Mouse (Mus musculus) erythroblast, embryonic 14.5 days (primary cell): ENCODE measurements around the gene Pxylp1. TPM values are rescaled to one million over a fixed set of nuclear protein-coding genes. Genes with fewer than 3 reads are reported as not detected.
"Not testable (repeated sequence)": the region's sequence is repeated elsewhere in the genome, so short reads cannot be mapped to it uniquely, and the experiment has no call there.

Experiments
- H3K27me3 ChIP-seq: 2 replicates; pipeline ENCODE4 v1.6.1; 2012; ENCODE audit warnings: inconsistent platforms; ENCODE audit not compliant: control insufficient read depth
- H3K36me3 ChIP-seq: 2 replicates; pipeline ENCODE4 v1.6.1; 2012; ENCODE audit warnings: mild to moderate bottlenecking, inconsistent platforms; ENCODE audit not compliant: control insufficient read depth
- H3K4me1 ChIP-seq: 2 replicates; pipeline ENCODE4 v1.6.1; 2012; ENCODE audit warnings: inconsistent platforms; ENCODE audit not compliant: control insufficient read depth
- H3K4me3 ChIP-seq: replicated peaks from 2 replicates; pipeline ENCODE3; 2012; ENCODE audit warnings: moderate library complexity, mild to moderate bottlenecking, inconsistent platforms
- H3K9me3 ChIP-seq: 2 replicates; pipeline ENCODE4 v1.6.1; 2012; ENCODE audit warnings: low read length, inconsistent platforms, mixed read lengths; ENCODE audit not compliant: control insufficient read depth
- GATA1 ChIP-seq: IDR thresholded peaks from 2 replicates; pipeline ENCODE4 v1.6.1; 2012; ENCODE audit warnings: low read length, inconsistent platforms, mixed read lengths
- TAL1 ChIP-seq: IDR thresholded peaks from 3 replicates; pipeline ENCODE4 v1.6.1; 2012; ENCODE audit warnings: low read length, inconsistent platforms, mixed read lengths
- polyA plus RNA-seq: library from polyadenylated mRNA; stranded (reverse); fragments of >175 nt; gene quantifications from 2 replicates; pipeline ENCODE4 v1.2.3, GENCODE M21; 2012

The Pxylp1 gene
- 0.05 TPM in 1 of 2 replicates, not detected in the other for polyA plus RNA-seq

GRCm38 (mm10) chr9:96892546-96892945, at the start of gene Pxylp1:
Pxylp1 (minus strand) TSS chr9:96892669.
- TF ChIP-seq TAL1 (no peak), GATA1 (no peak)
- Histone ChIP-seq H3K36me3 (no peaks in the 10 kb centered on the region), H3K4me3 (no peak within 1 kb of the TSS), H3K4me1 (peaks cover 8% of the 10 kb centered on the region), H3K27me3 (peaks cover 30% of the 10 kb centered on the region), H3K9me3 (no peaks in the 10 kb centered on the region)

- H3K4me3 ChIP-seq: no peak overlapping the region
- H3K27me3 ChIP-seq: no peaks in the 10 kb centered on the region
- TF ChIP-seq TAL1 (no peak), GATA1 (no peak)
- H3K4me1 ChIP-seq: no peaks in the 10 kb centered on the region
- H3K9me3 ChIP-seq: peaks cover 9% of the 10 kb centered on the region
- H3K36me3 ChIP-seq: no peaks in the 10 kb centered on the region
These were observed 46.4 kb upstream of the Pxylp1 start for GRCm38 (mm10) chr9:96938887-96939286.

GRCm38 (mm10) chr9:96936427-96936826, 44.0 kb upstream of the Pxylp1 start:
- H3K27me3 ChIP-seq, H3K36me3 ChIP-seq: not testable (repeated sequence)

GRCm38 (mm10) chr9:96935556-96936300, 43.3 kb upstream of the Pxylp1 start:
- Histone ChIP-seq H3K4me1 (no peaks in the 10 kb centered on the region), H3K27me3 (no peaks in the 10 kb centered on the region; the same call in 1 of the 2 replicates), H3K9me3 (peaks cover 5% of the 10 kb centered on the region; the same call in 1 of the 2 replicates), H3K4me3 (no peak overlapping the region), H3K36me3 (no peaks in the 10 kb centered on the region)
- TF ChIP-seq TAL1 (no peak), GATA1 (no peak)

More at GRCm38 (mm10) chr9:96936427-96936826, 44.0 kb upstream of the Pxylp1 start:
- H3K9me3 ChIP-seq, H3K4me1 ChIP-seq, H3K4me3 ChIP-seq: not testable (repeated sequence)

GRCm38 (mm10) chr9:96934816-96935215, 42.3 kb upstream of the Pxylp1 start:
- no peak for TF ChIP-seq GATA1
- no peak for TF ChIP-seq TAL1
- H3K27me3 ChIP-seq: no peaks in the 10 kb centered on the region; the same call in 1 of the 2 replicates
- no peak overlapping the region for H3K4me3 ChIP-seq
- no peaks in the 10 kb centered on the region for H3K4me1 ChIP-seq
- peaks cover 5% of the 10 kb centered on the region; the same call in 1 of the 2 replicates for H3K9me3 ChIP-seq
- no peaks in the 10 kb centered on the region for H3K36me3 ChIP-seq

DNA sequence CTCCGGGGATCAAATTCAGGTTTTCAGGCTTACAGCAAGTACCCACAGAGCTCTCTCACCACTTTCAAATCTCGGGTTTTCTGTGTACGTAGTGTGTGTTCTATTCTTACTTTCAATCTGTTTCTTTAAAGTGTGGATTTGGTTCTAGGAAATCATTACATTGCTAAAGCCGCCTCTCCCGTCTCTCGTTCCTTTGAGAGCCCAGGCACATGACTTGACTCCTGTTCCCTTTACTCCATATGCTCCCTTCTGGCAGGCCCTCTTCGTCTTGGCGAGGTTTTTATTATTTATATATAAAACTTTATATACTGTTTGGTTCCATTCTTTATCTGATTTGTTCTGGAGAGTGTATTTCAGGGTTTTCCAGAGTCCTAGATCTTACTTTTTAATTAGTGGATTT, 40.3 kb upstream of the Pxylp1 start:
- Histone ChIP-seq H3K36me3 (no peaks in the 10 kb centered on the region), H3K9me3 (peaks cover 3% of the 10 kb centered on the region), H3K4me3 (no peak overlapping the region), H3K4me1 (no peaks in the 10 kb centered on the region), H3K27me3 (no peaks in the 10 kb centered on the region; the same call in 1 of the 2 replicates)
- TF ChIP-seq TAL1 (no peak), GATA1 (no peak)

- Histone ChIP-seq H3K9me3 (peaks cover 8% of the 10 kb centered on the region), H3K27me3 (no peaks in the 10 kb centered on the region; the same call in 1 of the 2 replicates), H3K4me3 (no peak overlapping the region), H3K36me3 (no peaks in the 10 kb centered on the region), H3K4me1 (no peaks in the 10 kb centered on the region)
- TF ChIP-seq TAL1: no peak
- TF ChIP-seq GATA1: no peak
These were observed 31.3 kb upstream of the Pxylp1 start for GRCm38 (mm10) chr9:96923577-96924316.

- no peaks in the 10 kb centered on the region for H3K4me1 ChIP-seq
- peaks cover 8% of the 10 kb centered on the region for H3K9me3 ChIP-seq
- no peak overlapping the region for H3K4me3 ChIP-seq
- no peaks in the 10 kb centered on the region for H3K36me3 ChIP-seq
- TF ChIP-seq GATA1 (no peak), TAL1 (no peak)
- H3K27me3 ChIP-seq: no peaks in the 10 kb centered on the region; the same call in 1 of the 2 replicates
These were observed 30.6 kb upstream of the Pxylp1 start for GRCm38 (mm10) chr9:96923119-96923518.
